Mouse (Mus musculus): Measurements from ENCODE around the gene Dnajc11. TPM values are rescaled to one million over a fixed set of nuclear protein-coding genes. Genes with fewer than 3 reads are reported as not detected.
A peak's percentile ranks its signal among the peaks of the same experiment; 100 is the strongest.

The Dnajc11 gene
- polyA plus RNA-seq, 1 experiment: 45.5 TPM

- Histone ChIP-seq H3K4me3 (peak overlapping the region; percentile 50), H3K36me3 (ENCODE audit: control insufficient read depth, insufficient read depth) (peaks cover 5% of the 10 kb centered on the region), H3K4me2 (ENCODE audit: low read depth) (peak overlapping the region; percentile 78), H3ac (ENCODE audit: control insufficient read depth, insufficient read length) (peak overlapping the region; percentile 99), H3K27me3 (ENCODE audit: control insufficient read depth, insufficient read depth, insufficient read length) (no peaks in the 10 kb centered on the region), H3K79me2 (ENCODE audit: control insufficient read depth, insufficient read depth) (peaks cover 27% of the 10 kb centered on the region)
- TF ChIP-seq REST (IDR thresholded peaks at IDR 0.05; ENCODE audit: insufficient read depth, insufficient read length): no peak
- TF ChIP-seq SRF (IDR thresholded peaks at IDR 0.05; ENCODE audit: control insufficient read depth, insufficient read length, low read depth): no peak
- TF ChIP-seq MYOD1 (IDR thresholded peaks at IDR 0.05; ENCODE audit: control insufficient read depth in 1 of 3, insufficient read length in 2 of 3, low read depth in 2 of 3): no peak
- no peak for TF ChIP-seq TCF3 (IDR thresholded peaks at IDR 0.05; ENCODE audit: insufficient read length, low read depth)
- TF ChIP-seq MAX (IDR thresholded peaks at IDR 0.05; ENCODE audit: low read depth): no peak
- TF ChIP-seq CEBPB (IDR thresholded peaks at IDR 0.05; ENCODE audit: insufficient read depth, poor library complexity, severe bottlenecking): no peak
- no peak for TF ChIP-seq POLR2AphosphoS2 (IDR thresholded peaks at IDR 0.05; ENCODE audit: insufficient read length, low read depth)
- TF ChIP-seq E2F4 (IDR thresholded peaks at IDR 0.05; ENCODE audit: insufficient read depth): no peak
- TF ChIP-seq MYOG (IDR thresholded peaks at IDR 0.05; ENCODE audit: control insufficient read depth in 1 of 3, insufficient read depth in 1 of 3, insufficient read length in 2 of 3, low read depth in 2 of 3): no peak
- TF ChIP-seq POLR2A (IDR thresholded peaks at IDR 0.05; ENCODE audit: insufficient read length, low read depth): no peak
- TF ChIP-seq USF1 (IDR thresholded peaks at IDR 0.05; ENCODE audit: low read depth): no peak
- TF ChIP-seq TCF12 (IDR thresholded peaks at IDR 0.05; ENCODE audit: insufficient read depth, poor library complexity, severe bottlenecking): no peak
Observed at GRCm38 (mm10) chr4:151994228-151995171, 61.0 kb downstream of the Dnajc11 start.

- H3ac ChIP-seq (ENCODE audit: control insufficient read depth, insufficient read length): peak overlapping the region; percentile 99
- no peaks in the 10 kb centered on the region for H3K27me3 ChIP-seq (ENCODE audit: control insufficient read depth, insufficient read depth, insufficient read length)
- H3K79me2 ChIP-seq (ENCODE audit: control insufficient read depth, insufficient read depth): peaks cover 27% of the 10 kb centered on the region
- peaks cover 5% of the 10 kb centered on the region for H3K36me3 ChIP-seq (ENCODE audit: control insufficient read depth, insufficient read depth)
- TF ChIP-seq MYOD1 (IDR thresholded peaks at IDR 0.05; ENCODE audit: control insufficient read depth in 1 of 3, insufficient read length in 2 of 3, low read depth in 2 of 3) (peak in 1 of 3 experiments; percentile 19), E2F4 (IDR thresholded peaks at IDR 0.05; ENCODE audit: insufficient read depth) (no peak), POLR2A (IDR thresholded peaks at IDR 0.05; ENCODE audit: insufficient read length, low read depth) (peak; percentile 75), POLR2AphosphoS2 (IDR thresholded peaks at IDR 0.05; ENCODE audit: insufficient read length, low read depth) (peak; percentile 52), TCF3 (IDR thresholded peaks at IDR 0.05; ENCODE audit: insufficient read length, low read depth) (peak; percentile 16), REST (IDR thresholded peaks at IDR 0.05; ENCODE audit: insufficient read depth, insufficient read length) (no peak), MYOG (IDR thresholded peaks at IDR 0.05; ENCODE audit: control insufficient read depth in 1 of 3, insufficient read depth in 1 of 3, insufficient read length in 2 of 3, low read depth in 2 of 3) (peak in 1 of 3 experiments; percentile 27)
- H3K4me2 ChIP-seq (ENCODE audit: low read depth): no peak overlapping the region
- peak overlapping the region; percentile 50 for H3K4me3 ChIP-seq
Observed at GRCm38 (mm10) chr4:151995371-151996172, 62.1 kb downstream of the Dnajc11 start.

- TF ChIP-seq E2F4 (IDR thresholded peaks at IDR 0.05; ENCODE audit: insufficient read depth) (no peak), POLR2A (IDR thresholded peaks at IDR 0.05; ENCODE audit: insufficient read length, low read depth) (peak; percentile 80), MAX (IDR thresholded peaks at IDR 0.05; ENCODE audit: low read depth) (no peak), USF1 (IDR thresholded peaks at IDR 0.05; ENCODE audit: low read depth) (peak; percentile 36), SRF (IDR thresholded peaks at IDR 0.05; ENCODE audit: control insufficient read depth, insufficient read length, low read depth) (peak; percentile 54), CEBPB (IDR thresholded peaks at IDR 0.05; ENCODE audit: insufficient read depth, poor library complexity, severe bottlenecking) (no peak)
- peaks cover 5% of the 10 kb centered on the region for H3K36me3 ChIP-seq (ENCODE audit: control insufficient read depth, insufficient read depth)
Observed at GRCm38 (mm10) chr4:151996173-151996950, 62.9 kb downstream of the Dnajc11 start, which contains the start of gene Phf13. Gene Phf13, minus strand, starts transcription at chr4:151996258.

GRCm38 (mm10) chr4:151996951-151997222 is 63.4 kb downstream of the Dnajc11 start:
- H3K4me3 ChIP-seq: peak overlapping the region; percentile 50
- peak overlapping the region; percentile 98 for H3K4me2 ChIP-seq (ENCODE audit: low read depth)
- H3K79me2 ChIP-seq (ENCODE audit: control insufficient read depth, insufficient read depth): peaks cover 27% of the 10 kb centered on the region
- peak overlapping the region; percentile 99 for H3ac ChIP-seq (ENCODE audit: control insufficient read depth, insufficient read length)
- TF ChIP-seq MYOD1 (IDR thresholded peaks at IDR 0.05; ENCODE audit: control insufficient read depth in 1 of 3, insufficient read length in 2 of 3, low read depth in 2 of 3) (no peak), POLR2AphosphoS2 (IDR thresholded peaks at IDR 0.05; ENCODE audit: insufficient read length, low read depth) (no peak), USF1 (IDR thresholded peaks at IDR 0.05; ENCODE audit: low read depth) (no peak), MAX (IDR thresholded peaks at IDR 0.05; ENCODE audit: low read depth) (no peak), TCF3 (IDR thresholded peaks at IDR 0.05; ENCODE audit: insufficient read length, low read depth) (no peak), MYOG (IDR thresholded peaks at IDR 0.05; ENCODE audit: control insufficient read depth in 1 of 3, insufficient read depth in 1 of 3, insufficient read length in 2 of 3, low read depth in 2 of 3) (no peak), E2F4 (IDR thresholded peaks at IDR 0.05; ENCODE audit: insufficient read depth) (no peak), CEBPB (IDR thresholded peaks at IDR 0.05; ENCODE audit: insufficient read depth, poor library complexity, severe bottlenecking) (no peak), REST (IDR thresholded peaks at IDR 0.05; ENCODE audit: insufficient read depth, insufficient read length) (no peak), POLR2A (IDR thresholded peaks at IDR 0.05; ENCODE audit: insufficient read length, low read depth) (no peak), TCF12 (IDR thresholded peaks at IDR 0.05; ENCODE audit: insufficient read depth, poor library complexity, severe bottlenecking) (no peak)
- H3K27me3 ChIP-seq (ENCODE audit: control insufficient read depth, insufficient read depth, insufficient read length): no peaks in the 10 kb centered on the region
- peaks cover 3% of the 10 kb centered on the region for H3K36me3 ChIP-seq (ENCODE audit: control insufficient read depth, insufficient read depth)

More at GRCm38 (mm10) chr4:151996173-151996950, 62.9 kb downstream of the Dnajc11 start, which contains the start of gene Phf13:
- no peaks in the 10 kb centered on the region for H3K27me3 ChIP-seq (ENCODE audit: control insufficient read depth, insufficient read depth, insufficient read length)
- peak within 1 kb of the TSS; percentile 50 for H3K4me3 ChIP-seq
- H3K79me2 ChIP-seq (ENCODE audit: control insufficient read depth, insufficient read depth): peaks cover 27% of the 10 kb centered on the region
- peak within 1 kb of the TSS; percentile 98 for H3K4me2 ChIP-seq (ENCODE audit: low read depth)
- H3ac ChIP-seq (ENCODE audit: control insufficient read depth, insufficient read length): peak within 1 kb of the TSS; percentile 99
